Mouse (Mus musculus): ENCODE data around the gene Supv3l1. TPM values are rescaled to one million over a fixed set of nuclear protein-coding genes. Genes with fewer than 3 reads are reported as not detected.
"Not testable (repeated sequence)": the region's sequence is repeated elsewhere in the genome, so short reads cannot be mapped to it uniquely, and the experiment has no call there.

Supv3l1 gene
- polyA plus RNA-seq, 1 experiment from 2014 or later: 20.5 TPM

GRCm38 (mm10) chr10:62471105-62471504 lies 21.6 kb upstream of the Supv3l1 start:
- no peaks in the 10 kb centered on the region for H3K9me3 ChIP-seq (ENCODE audit: control insufficient read depth, low read length)
- peaks cover 28% of the 10 kb centered on the region; the same call in 1 of the 2 replicates for H3K36me3 ChIP-seq (replicated peaks; ENCODE audit: control insufficient read depth, insufficient read depth)
- DNase-seq (ENCODE audit: low spot score): no peak
- no peak overlapping the region for H3K4me3 ChIP-seq (replicated peaks; ENCODE audit: low read length)
- H3K4me2 ChIP-seq (replicated peaks): no peak overlapping the region
- H3K4me1 ChIP-seq (replicated peaks; ENCODE audit: control insufficient read depth, insufficient read depth, low read length): no peaks in the 10 kb centered on the region; the same call in 1 of the 2 replicates
- H3K9ac ChIP-seq: no peak overlapping the region
- no peaks in the 10 kb centered on the region for H3K27me3 ChIP-seq (ENCODE audit: control insufficient read depth, insufficient read depth, low read length)
- no peak overlapping the region for H3K27ac ChIP-seq
- 54% methylated on average over 5 of the region's 5 CpGs for WGBS
- no peak for ATAC-seq (ENCODE audit: low FRiP score)

GRCm38 (mm10) chr10:62469736-62470135 lies 20.2 kb upstream of the Supv3l1 start:
- H3K9ac ChIP-seq: no peak overlapping the region
- ATAC-seq (ENCODE audit: low FRiP score): no peak

GRCm38 (mm10) chr10:62461321-62461720 lies 11.8 kb upstream of the Supv3l1 start:
- H3K9ac ChIP-seq: no peak overlapping the region
- H3K4me3 ChIP-seq (replicated peaks; ENCODE audit: low read length): no peak overlapping the region
- no peak for DNase-seq (ENCODE audit: low spot score)
- no peak overlapping the region for H3K4me2 ChIP-seq (replicated peaks)
- peaks cover 56% of the 10 kb centered on the region for H3K36me3 ChIP-seq (replicated peaks; ENCODE audit: control insufficient read depth, insufficient read depth)
- no peaks in the 10 kb centered on the region for H3K9me3 ChIP-seq (ENCODE audit: control insufficient read depth, low read length)
- no peaks in the 10 kb centered on the region for H3K27me3 ChIP-seq (ENCODE audit: control insufficient read depth, insufficient read depth, low read length)
- no peaks in the 10 kb centered on the region for H3K4me1 ChIP-seq (replicated peaks; ENCODE audit: control insufficient read depth, insufficient read depth, low read length)
- no peak for ATAC-seq (ENCODE audit: low FRiP score)
- H3K27ac ChIP-seq: no peak overlapping the region

More at GRCm38 (mm10) chr10:62469736-62470135, 20.2 kb upstream of the Supv3l1 start:
- Histone ChIP-seq H3K36me3 (replicated peaks; ENCODE audit: control insufficient read depth, insufficient read depth) (peaks cover 26% of the 10 kb centered on the region; the same call in 1 of the 2 replicates), H3K4me1 (replicated peaks; ENCODE audit: control insufficient read depth, insufficient read depth, low read length) (no peaks in the 10 kb centered on the region; the same call in 1 of the 2 replicates), H3K4me2 (replicated peaks) (no peak overlapping the region), H3K4me3 (replicated peaks; ENCODE audit: low read length) (no peak overlapping the region), H3K9me3 (ENCODE audit: control insufficient read depth, low read length) (no peaks in the 10 kb centered on the region), H3K27ac (no peak overlapping the region), H3K27me3 (ENCODE audit: control insufficient read depth, insufficient read depth, low read length) (no peaks in the 10 kb centered on the region)
- DNase-seq (ENCODE audit: low spot score): no peak
- 96% methylated on average over 4 of the region's 4 CpGs for WGBS

DNA sequence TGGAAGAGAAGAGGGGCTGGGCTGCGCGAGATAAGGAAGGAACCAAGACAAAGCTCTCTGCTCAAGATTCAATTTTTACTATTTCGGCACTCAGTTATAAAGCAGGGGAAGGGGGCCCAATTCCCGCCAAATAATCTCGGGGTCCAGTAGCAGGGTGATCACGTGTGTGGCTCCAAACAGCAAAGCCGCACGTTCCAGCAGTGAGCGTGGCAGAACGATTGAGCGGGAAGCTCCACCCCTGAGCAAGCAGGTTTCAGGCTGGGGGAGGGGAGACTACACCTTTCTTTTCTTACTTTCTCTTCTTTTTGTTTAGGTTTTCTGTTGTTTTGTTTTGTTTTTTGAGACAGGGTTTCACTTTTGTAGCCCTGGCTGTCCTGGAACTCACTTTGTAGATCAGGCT lies 2.5 kb upstream of the Supv3l1 start:
- Histone ChIP-seq H3K4me1 (replicated peaks; ENCODE audit: control insufficient read depth, insufficient read depth, low read length) (peaks cover 18% of the 10 kb centered on the region), H3K36me3 (replicated peaks; ENCODE audit: control insufficient read depth, insufficient read depth) (peaks cover 36% of the 10 kb centered on the region)
- not testable (repeated sequence) for H3K4me2 ChIP-seq (replicated peaks); H3K9me3 ChIP-seq (ENCODE audit: control insufficient read depth, low read length); H3K4me3 ChIP-seq (replicated peaks; ENCODE audit: low read length); H3K27ac ChIP-seq; ATAC-seq (ENCODE audit: low FRiP score); DNase-seq (ENCODE audit: low spot score); H3K27me3 ChIP-seq (ENCODE audit: control insufficient read depth, insufficient read depth, low read length); H3K9ac ChIP-seq
- 75% methylated on average over 11 of the region's 11 CpGs for WGBS

DNA sequence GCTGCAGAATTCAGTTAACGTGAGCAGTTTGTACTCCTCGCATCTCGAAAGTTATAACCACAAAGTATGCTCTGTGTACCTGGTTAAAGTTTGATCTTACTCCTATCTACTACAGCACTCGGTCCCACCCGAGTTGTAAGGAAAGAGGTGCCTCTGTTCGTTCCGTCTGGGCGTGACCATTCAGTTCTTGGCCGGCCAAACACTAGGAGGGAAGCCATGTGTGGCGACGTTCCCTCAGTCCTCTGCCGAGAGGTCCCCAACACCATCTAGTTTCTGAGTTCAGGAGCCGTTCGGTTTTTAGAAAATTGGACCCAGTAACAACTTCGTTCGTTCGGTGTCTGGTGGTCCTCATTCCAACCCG lies 722 bp upstream of the Supv3l1 start:
- H3K4me1 ChIP-seq (replicated peaks; ENCODE audit: control insufficient read depth, insufficient read depth, low read length): peaks cover 18% of the 10 kb centered on the region
- H3K27ac ChIP-seq: peak overlapping the region; percentile 87
- H3K4me3 ChIP-seq (replicated peaks; ENCODE audit: low read length): peak overlapping the region; percentile 85
- H3K4me2 ChIP-seq (replicated peaks): peak overlapping the region; percentile 69
- WGBS: 41% methylated on average over 18 of the region's 18 CpGs
- peak overlapping the region; percentile 92 for H3K9ac ChIP-seq
- H3K27me3 ChIP-seq (ENCODE audit: control insufficient read depth, insufficient read depth, low read length): no peaks in the 10 kb centered on the region
- H3K36me3 ChIP-seq (replicated peaks; ENCODE audit: control insufficient read depth, insufficient read depth): peaks cover 37% of the 10 kb centered on the region
- no peaks in the 10 kb centered on the region for H3K9me3 ChIP-seq (ENCODE audit: control insufficient read depth, low read length)
- DNase-seq (ENCODE audit: low spot score): no peak
- ATAC-seq (ENCODE audit: low FRiP score): no peak

- Histone ChIP-seq H3K4me2 (replicated peaks) (no peak overlapping the region), H3K27ac (no peak overlapping the region), H3K36me3 (replicated peaks; ENCODE audit: control insufficient read depth, insufficient read depth) (peaks cover 79% of the 10 kb centered on the region), H3K4me3 (replicated peaks; ENCODE audit: low read length) (no peak overlapping the region), H3K9ac (no peak overlapping the region), H3K9me3 (ENCODE audit: control insufficient read depth, low read length) (no peaks in the 10 kb centered on the region), H3K27me3 (ENCODE audit: control insufficient read depth, insufficient read depth, low read length) (no peaks in the 10 kb centered on the region), H3K4me1 (replicated peaks; ENCODE audit: control insufficient read depth, insufficient read depth, low read length) (0 out of 2 replicates have a peak, but pooled peaks cover 1% of the 10 kb centered on the region)
- 96% methylated on average over 5 of the region's 5 CpGs for WGBS
- ATAC-seq (ENCODE audit: low FRiP score) (no peak), DNase-seq (ENCODE audit: low spot score) (no peak)
These were observed 19.1 kb downstream of the Supv3l1 start for GRCm38 (mm10) chr10:62430427-62430826.

- WGBS: 53% methylated on average over 9 of the region's 9 CpGs
- H3K27ac ChIP-seq: no peak overlapping the region
- H3K4me1 ChIP-seq (replicated peaks; ENCODE audit: control insufficient read depth, insufficient read depth, low read length): 0 out of 2 replicates have a peak, but pooled peaks cover 3% of the 10 kb centered on the region
- ATAC-seq (ENCODE audit: low FRiP score): no peak
- no peaks in the 10 kb centered on the region for H3K9me3 ChIP-seq (ENCODE audit: control insufficient read depth, low read length)
- H3K27me3 ChIP-seq (ENCODE audit: control insufficient read depth, insufficient read depth, low read length): no peaks in the 10 kb centered on the region
- no peak overlapping the region for H3K4me2 ChIP-seq (replicated peaks)
- H3K4me3 ChIP-seq (replicated peaks; ENCODE audit: low read length): no peak overlapping the region
- H3K9ac ChIP-seq: no peak overlapping the region
- DNase-seq (ENCODE audit: low spot score): no peak
- H3K36me3 ChIP-seq (replicated peaks; ENCODE audit: control insufficient read depth, insufficient read depth): peaks cover 28% of the 10 kb centered on the region
These were observed 24.3 kb downstream of the Supv3l1 start for GRCm38 (mm10) chr10:62425081-62425871.

- no peak for ATAC-seq (ENCODE audit: low FRiP score)
- Histone ChIP-seq H3K4me3 (replicated peaks; ENCODE audit: low read length) (no peak within 1 kb of the TSS), H3K27ac (no peak within 1 kb of the TSS), H3K9ac (no peak within 1 kb of the TSS), H3K4me1 (replicated peaks; ENCODE audit: control insufficient read depth, insufficient read depth, low read length) (0 out of 2 replicates have a peak, but pooled peaks cover 3% of the 10 kb centered on the region), H3K4me2 (replicated peaks) (no peak within 1 kb of the TSS), H3K36me3 (replicated peaks; ENCODE audit: control insufficient read depth, insufficient read depth) (no peaks in the 10 kb centered on the region), H3K27me3 (ENCODE audit: control insufficient read depth, insufficient read depth, low read length) (no peaks in the 10 kb centered on the region), H3K9me3 (ENCODE audit: control insufficient read depth, low read length) (no peaks in the 10 kb centered on the region)
- DNase-seq (ENCODE audit: low spot score): no peak
- WGBS: 40% methylated on average over 15 of the region's 15 CpGs
These were observed 27.3 kb downstream of the Supv3l1 start, which contains the start of gene Hkdc1 for GRCm38 (mm10) chr10:62422255-62422654. TSS of gene Hkdc1 (minus strand) at chr10:62422491.

- H3K4me3 ChIP-seq (replicated peaks; ENCODE audit: low read length): no peak overlapping the region
- H3K9me3 ChIP-seq (ENCODE audit: control insufficient read depth, low read length): no peaks in the 10 kb centered on the region
- ATAC-seq (ENCODE audit: low FRiP score) (no peak), DNase-seq (ENCODE audit: low spot score) (no peak)
- no peak overlapping the region for H3K27ac ChIP-seq
- no peaks in the 10 kb centered on the region for H3K27me3 ChIP-seq (ENCODE audit: control insufficient read depth, insufficient read depth, low read length)
- no peaks in the 10 kb centered on the region for H3K36me3 ChIP-seq (replicated peaks; ENCODE audit: control insufficient read depth, insufficient read depth)
- 89% methylated on average over 3 of the region's 3 CpGs for WGBS
- H3K9ac ChIP-seq: no peak overlapping the region
- H3K4me1 ChIP-seq (replicated peaks; ENCODE audit: control insufficient read depth, insufficient read depth, low read length): 0 out of 2 replicates have a peak, but pooled peaks cover 3% of the 10 kb centered on the region
- H3K4me2 ChIP-seq (replicated peaks): no peak overlapping the region
These were observed 28.4 kb downstream of the Supv3l1 start for GRCm38 (mm10) chr10:62421127-62421526.
